Comparison of ENCODE assay signal across 9 mouse cellular contexts in the genomic region with DNA sequence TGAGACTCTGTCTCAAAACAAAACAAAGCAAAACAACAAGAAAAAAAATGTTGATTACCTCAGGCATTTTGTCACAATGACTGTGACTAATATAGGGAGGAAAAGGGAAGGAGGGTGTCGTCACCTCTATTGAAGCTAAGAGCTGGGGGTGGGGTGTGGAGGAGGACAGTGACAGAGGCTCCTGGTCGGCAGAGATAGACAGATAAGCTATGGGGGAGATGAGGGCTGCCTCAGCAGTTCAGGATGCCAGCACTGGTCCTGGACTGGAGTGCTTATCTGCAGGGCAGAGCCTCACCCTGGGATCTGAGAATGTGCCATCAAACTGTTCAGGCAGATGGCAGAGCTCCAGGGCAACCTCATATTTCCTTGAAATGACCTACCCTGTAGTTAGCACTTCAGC. TPM values are rescaled to one million over a fixed set of nuclear protein-coding genes. Genes with fewer than 3 reads are reported as not detected.
DNase-seq lines count a peak whose midpoint lies in the region; ATAC-seq lines count a peak whose summit lies in the region.
"Had no signal": no experiment of that assay in that cellular context is flagged by ENCODE, and none has a peak within 500 bp of the region (broad histone marks: within the 10 kb centered on the region; RNA-seq: fewer than 3 reads in every experiment).

No protein-coding gene starts in this region.

- intact Hi-C loops in left cerebral cortex, postnatal 25 days (cut with DNase I), result no loop called here

- ATAC-seq in megakaryocyte-erythroid progenitor cell, adult 5-6 weeks (replicated peaks; ENCODE audit: low FRiP score, low TSS enrichment, poor library complexity, severe bottlenecking), result peak; percentile 99

- peak; percentile 89 for DNase-seq in heart, adult 11 months
- DNase-seq in heart, postnatal 4 days, result no peak
- peak; percentile 93 for DNase-seq in MEL-GATA-1-ER (ENCODE audit: extremely low read depth, low read depth)
- DNase-seq in induced T-regulatory cell, adult 2 months (ENCODE audit: low read depth), result peak; percentile 79
- no peak for DNase-seq in left cerebral cortex, postnatal 25 days (ENCODE audit: low spot score in 2 of 2)
- no peak for DNase-seq in kidney, postnatal 14 days
- DNase-seq in kidney, postnatal 4 days, result no peak
- DNase-seq: cerebellum, postnatal 10 days had no signal

RNA-seq across cellular contexts. Expression of a gene that starts 43.1 kb away (rescaled TPM):
- 10 to 100 TPM; 41.9 to 45.6 TPM for total RNA-seq in heart, postnatal 4 days (2021)
- 10.6 and 16.4 TPM in 2 replicates for total RNA-seq in megakaryocyte-erythroid progenitor cell, adult 5-6 weeks (2014; fragmentation: Nextera tagmentation)
- total RNA-seq in megakaryocyte-erythroid progenitor cell, adult 5-6 weeks (2017), result 18.9 and 19.7 TPM in 2 replicates
- 100 to 1,000 TPM; 265 to 269 TPM for total RNA-seq in left cerebral cortex, postnatal 25 days (2021)

Comparison
In these comparisons a context has a peak if more than half of its experiments do, and no peak if none do; other contexts are left out.
1. DNase-seq: peak in heart, adult 11 months (single experiment), MEL-GATA-1-ER (single experiment) and induced T-regulatory cell, adult 2 months (single experiment); none in heart, postnatal 4 days (single experiment), left cerebral cortex, postnatal 25 days (0 of 2), kidney, postnatal 14 days (single experiment) and kidney, postnatal 4 days (0 of 2).
2. RNA of a gene that starts 43.1 kb away (total RNA-seq): 265 to 269 TPM in left cerebral cortex, postnatal 25 days; 41.9 to 45.6 TPM in heart, postnatal 4 days and 10.6 to 19.7 TPM in megakaryocyte-erythroid progenitor cell, adult 5-6 weeks; every median in the first group is over 4 times any median in the second.